Mouse (Mus musculus) cerebellum, adult 2 months (tissue): ENCODE results near the gene Dnajb14. TPM values are rescaled to one million over a fixed set of nuclear protein-coding genes. Genes with fewer than 3 reads are reported as not detected.
"Not testable (repeated sequence)": the region's sequence is repeated elsewhere in the genome, so short reads cannot be mapped to it uniquely, and the experiment has no call there.

Experiments
- DNase-seq, 2 experiments: peaks; one replicate each; pipeline ENCODE4 v3.0.0; 2021
- H3K27ac ChIP-seq: fragments of 200-500 bp; 2 replicates; pipeline ENCODE4 v1.5.1; 2012; ENCODE audit warnings: low read length, control low read depth, inconsistent platforms; ENCODE audit not compliant: insufficient read depth
- H3K27me3 ChIP-seq: fragments of 200-500 bp; 2 replicates; pipeline ENCODE4 v1.6.1; 2012; ENCODE audit warnings: inconsistent platforms, mild to moderate bottlenecking, low read length, moderate library complexity; ENCODE audit not compliant: control insufficient read depth, insufficient read depth
- H3K4me1 ChIP-seq: fragments of 200-500 bp; 2 replicates; pipeline ENCODE4 v1.6.1; 2011; ENCODE audit warnings: low read length; ENCODE audit not compliant: control insufficient read depth, insufficient read depth
- H3K4me3 ChIP-seq: fragments of 200-500 bp; replicated peaks from 2 replicates; pipeline ENCODE3; 2011; ENCODE audit warnings: mild to moderate bottlenecking, low read depth, low read length, control low read depth; ENCODE audit not compliant: insufficient read depth
- CTCF ChIP-seq: fragments of 200-500 bp; IDR thresholded peaks from 2 replicates; pipeline ENCODE4 v1.5.1; 2011; ENCODE audit warnings: low read depth, mild to moderate bottlenecking, control low read depth, low read length, moderate library complexity, borderline replicate concordance; ENCODE audit not compliant: insufficient read depth
- POLR2A ChIP-seq: fragments of 200-500 bp; IDR thresholded peaks from 2 replicates; pipeline ENCODE4 v1.6.1; 2011; ENCODE audit warnings: low read length, control low read depth, borderline replicate concordance; ENCODE audit not compliant: insufficient read depth
- WGBS: fragments of 180-500 bp; shearing (Covaris S2); methylation state at CpG from one replicate; pipeline ENCODE4 v1.1.7; 2018; 5-methylcytosine and 5-hydroxymethylcytosine counted together
- polyA plus RNA-seq: library from polyadenylated mRNA; depleted of rRNA; stranded (reverse); fragments of >200 nt; gene quantifications from 2 replicates; pipeline ENCODE4 v1.2.3, GENCODE M21; 2012; rRNA removed

The Dnajb14 gene
- polyA plus RNA-seq, 1 experiment, result 25.6 TPM

DNA sequence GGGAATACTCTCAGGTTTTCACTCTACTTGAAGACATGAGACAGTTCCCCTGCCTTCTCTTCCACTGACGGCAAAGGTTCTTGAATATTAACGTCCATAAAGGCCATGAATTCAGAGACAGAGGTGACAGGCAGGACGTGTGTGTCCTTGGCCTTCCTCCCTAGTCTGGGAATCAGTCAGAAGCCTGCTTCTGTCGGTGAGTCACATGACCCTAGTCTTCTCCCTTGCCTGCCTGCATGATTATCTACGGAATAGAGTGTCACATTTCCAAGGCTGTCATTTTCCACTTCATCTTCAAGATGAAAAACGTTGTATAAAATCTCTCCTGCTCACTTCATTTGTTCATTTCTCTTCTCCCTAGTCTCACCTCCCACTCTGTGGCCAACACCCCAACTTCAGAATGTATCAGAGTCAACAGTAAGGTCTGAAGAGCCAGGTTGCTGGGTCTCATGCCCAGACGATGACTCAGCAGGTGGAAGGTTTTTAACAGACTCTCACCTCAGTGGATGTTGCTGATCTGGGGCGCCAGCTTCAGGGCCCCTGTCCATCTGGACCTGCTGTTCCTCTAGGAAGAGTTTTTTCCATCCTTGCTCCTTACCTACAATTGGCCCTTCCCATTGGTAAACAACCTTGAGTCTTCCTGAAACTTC lies 94.4 kb downstream of the Dnajb14 start:
- Histone ChIP-seq H3K27me3 (no peaks in the 10 kb centered on the region), H3K4me3 (no peak overlapping the region), H3K27ac (no peak overlapping the region), H3K4me1 (peaks cover 7% of the 10 kb centered on the region)
- DNase-seq, result peak; percentile 52 to 82
- TF ChIP-seq CTCF (no peak), POLR2A (no peak)
- WGBS, result 22% methylated on average over 8 of the region's 8 CpGs

DNA sequence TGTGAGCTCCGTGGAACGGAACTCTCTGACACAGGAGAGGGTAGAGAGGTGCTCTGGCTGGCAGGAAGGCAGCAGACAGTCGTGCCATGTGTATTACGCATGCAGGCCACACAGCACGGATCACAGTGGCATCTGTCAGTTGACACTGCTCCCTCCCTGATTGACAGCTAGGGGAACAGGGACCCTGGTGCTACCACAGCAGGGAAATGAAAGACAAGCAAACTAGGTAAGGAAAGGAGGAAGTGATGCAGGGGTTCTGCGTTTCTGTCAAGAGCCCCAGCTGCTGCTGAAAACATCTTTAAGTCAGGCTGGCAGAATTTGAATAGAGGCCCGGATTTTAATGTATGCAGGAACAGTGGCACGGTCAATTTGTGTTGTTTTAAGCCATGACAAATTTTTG lies 96.0 kb downstream of the Dnajb14 start:
- 63% methylated on average over 8 of the region's 8 CpGs for WGBS
- Histone ChIP-seq H3K27ac (no peak overlapping the region), H3K4me1 (peaks cover 7% of the 10 kb centered on the region), H3K4me3 (no peak overlapping the region), H3K27me3 (no peaks in the 10 kb centered on the region)
- TF ChIP-seq POLR2A, result no peak
- no peak for TF ChIP-seq CTCF
- no peak for DNase-seq

- 53% methylated on average over 1 of the region's 1 CpGs for WGBS
Observed at GRCm38 (mm10) chr3:137964014-137964413, 96.5 kb downstream of the Dnajb14 start.

More at GRCm38 (mm10) chr3:137964014-137964413, 96.5 kb downstream of the Dnajb14 start:
- H3K4me3 ChIP-seq, H3K4me1 ChIP-seq, H3K27me3 ChIP-seq, DNase-seq, H3K27ac ChIP-seq: not testable (repeated sequence)

Other genes with a start within 250 kb of the Dnajb14 start
- gene Ddit4l, start 246.1 kb upstream of the Dnajb14 start, polyA plus RNA-seq, result 2.0 and 4.1 TPM in 2 replicates
- not detected in 2 replicates for gene Gm21962, start 196.2 kb upstream of the Dnajb14 start, polyA plus RNA-seq
- gene H2afz, start 3.2 kb upstream of the Dnajb14 start, polyA plus RNA-seq, result 409 and 430 TPM in 2 replicates
- gene Lamtor3, start 50.8 kb downstream of the Dnajb14 start, polyA plus RNA-seq, result 92.8 and 95.0 TPM in 2 replicates
- 0.79 and 1.1 TPM in 2 replicates for gene Dapp1, start 113.9 kb downstream of the Dnajb14 start, polyA plus RNA-seq
- 0.05 and 0.07 TPM in 2 replicates for gene 1110002E22Rik, start 197.4 kb downstream of the Dnajb14 start, polyA plus RNA-seq
- 0.08 and 0.10 TPM in 2 replicates for gene Gm5105, start 199.7 kb downstream of the Dnajb14 start, polyA plus RNA-seq